Mouse (Mus musculus): Measurements from ENCODE around the gene Rbms3. TPM values are rescaled to one million over a fixed set of nuclear protein-coding genes. Genes with fewer than 3 reads are reported as not detected.

The Rbms3 gene
- total and polyA plus RNA-seq, 3 experiments, result 11.1 to 25.7 (median 24.9) TPM

- DNase-seq, result peak; percentile 75
Observed at GRCm38 (mm10) chr9:117252411-117252861, 377.3 kb downstream of the Rbms3 start.

DNA sequence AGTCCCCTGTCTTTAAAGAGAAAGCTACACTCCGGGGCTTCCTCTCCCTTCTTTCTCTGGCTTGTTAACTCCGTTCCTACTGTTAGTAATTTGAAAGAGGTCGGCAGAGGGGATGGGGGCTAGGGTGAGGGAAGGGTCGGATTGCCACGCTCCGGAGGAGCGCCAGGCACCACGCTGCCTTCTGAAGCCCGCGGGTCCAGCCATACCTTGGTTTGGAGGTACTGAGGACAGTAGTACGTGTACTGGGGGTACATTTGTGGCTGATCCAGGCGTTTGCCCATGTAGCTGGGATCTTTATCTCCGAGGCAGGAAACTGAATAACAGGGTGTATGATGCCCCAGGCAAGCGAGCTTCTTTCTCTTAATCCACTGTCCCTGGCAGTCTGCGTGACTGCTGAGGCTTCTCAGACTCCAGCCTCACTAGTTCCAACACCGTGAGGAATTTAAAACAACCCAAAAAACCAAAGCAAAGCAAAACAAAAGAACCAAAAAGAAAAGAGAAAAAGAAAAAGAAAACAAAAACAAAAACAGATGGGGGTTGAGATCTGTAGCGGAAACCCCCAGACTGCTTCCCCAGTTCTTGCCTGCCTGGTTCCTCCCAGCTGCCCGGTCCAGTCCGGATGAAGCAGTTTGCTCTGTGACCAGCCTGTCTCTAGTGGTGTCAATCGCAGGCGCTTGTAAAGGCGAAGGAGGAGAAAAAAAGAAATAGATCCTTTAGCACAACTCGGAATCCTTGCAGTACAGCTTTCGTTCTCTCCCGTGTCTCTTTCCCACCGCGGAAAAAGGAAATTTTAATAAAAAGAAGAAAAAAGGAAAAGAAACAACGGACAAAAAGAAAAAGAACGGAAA lies 378.0 kb downstream of the Rbms3 start:
- peak; percentile 57 for DNase-seq

GRCm38 (mm10) chr9:117250831-117251165 lies 378.9 kb downstream of the Rbms3 start:
- DNase-seq, result no peak

GRCm38 (mm10) chr9:117250036-117250830 lies 379.5 kb downstream of the Rbms3 start:
- peak; percentile 29 for DNase-seq

GRCm38 (mm10) chr9:117247311-117247980 lies 382.3 kb downstream of the Rbms3 start:
- peak; percentile 10 for DNase-seq

- DNase-seq, result no peak
Observed at GRCm38 (mm10) chr9:117246173-117246572, 383.5 kb downstream of the Rbms3 start.

DNA sequence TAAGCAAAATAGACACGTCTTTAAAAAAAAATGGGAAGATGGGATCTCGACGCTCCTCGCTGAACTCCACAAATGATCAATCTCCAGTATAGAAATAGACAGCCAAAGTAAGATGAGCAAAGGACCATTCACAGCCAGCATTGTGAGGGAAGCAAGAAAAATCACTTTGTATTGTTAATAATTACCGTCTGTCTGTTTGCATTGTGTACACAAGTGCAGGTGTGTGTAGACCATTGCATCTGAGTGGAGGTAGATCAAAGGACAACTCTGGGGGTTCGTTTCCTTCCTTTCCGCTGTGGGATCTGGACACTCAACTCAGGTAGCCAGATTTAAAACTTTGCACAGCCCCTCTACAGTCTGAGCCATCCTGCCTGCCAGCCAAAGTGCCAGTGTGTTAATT lies 386.3 kb downstream of the Rbms3 start:
- no peak for DNase-seq

DNA sequence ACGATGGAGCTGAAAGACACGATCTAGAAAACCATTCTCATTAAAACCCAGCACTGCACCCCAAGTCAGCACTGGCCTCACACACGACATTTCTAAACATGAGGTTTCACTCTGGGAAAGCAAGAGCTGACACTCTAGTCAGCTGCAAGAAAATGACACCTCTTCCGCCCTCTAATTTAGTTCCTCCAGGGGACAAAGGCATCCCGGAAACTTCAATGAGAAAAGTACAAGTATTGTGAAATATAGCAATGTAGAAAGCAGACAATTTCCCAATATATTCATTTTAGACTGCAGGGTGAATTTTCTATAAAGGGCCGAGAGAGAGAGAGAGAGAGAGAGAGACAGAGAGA lies 395.0 kb downstream of the Rbms3 start:
- DNase-seq, result no peak

DNA sequence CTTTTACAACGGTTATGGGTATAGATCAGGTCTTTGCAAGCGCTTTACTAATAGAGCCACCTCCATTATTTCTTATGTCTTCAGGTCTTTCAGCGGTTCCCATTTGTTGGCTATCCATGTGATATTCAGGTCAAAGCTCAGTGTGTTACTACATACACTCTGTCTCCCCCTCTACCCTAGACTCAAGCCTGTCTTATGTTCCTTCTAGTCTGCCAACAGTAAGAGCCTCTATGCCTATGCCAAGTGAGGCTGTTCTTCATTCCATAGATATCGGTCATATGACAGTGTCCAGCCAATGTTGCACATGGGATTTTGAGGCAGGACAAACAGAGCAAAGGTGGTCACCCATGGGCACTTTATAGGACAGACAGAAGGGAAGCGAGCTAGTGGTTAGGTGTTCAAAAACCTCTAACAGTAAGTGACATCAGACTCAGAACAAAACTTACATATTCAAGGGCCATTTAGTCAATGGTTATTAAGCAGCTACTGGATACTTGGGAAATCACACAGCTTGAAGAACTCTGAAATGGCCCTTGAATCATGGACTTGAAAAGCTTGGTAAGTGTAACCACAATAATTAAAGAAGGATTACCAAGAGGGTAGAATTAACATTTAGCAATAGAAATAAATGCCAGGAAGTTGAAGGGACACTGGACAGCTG lies 395.5 kb downstream of the Rbms3 start:
- DNase-seq, result no peak

DNA sequence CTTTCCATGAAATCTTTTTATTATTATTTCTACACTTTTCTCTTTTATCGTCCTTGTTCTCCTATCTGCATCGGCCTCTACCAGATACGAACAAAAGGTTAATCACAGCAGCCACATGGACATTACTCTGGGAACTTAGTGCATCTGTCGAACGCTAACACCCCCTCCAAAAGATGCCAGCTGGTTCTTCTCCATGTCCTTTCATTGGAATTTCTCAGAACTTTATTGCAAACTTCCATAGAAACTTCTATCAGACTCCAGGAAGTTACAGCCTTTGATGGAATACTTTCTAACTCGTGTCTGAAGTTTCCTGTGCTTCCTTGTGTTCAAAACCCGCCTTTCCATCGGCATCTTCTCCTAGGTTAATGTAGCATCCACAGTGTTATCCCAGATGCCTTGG lies 407.0 kb downstream of the Rbms3 start:
- no peak for DNase-seq

DNA sequence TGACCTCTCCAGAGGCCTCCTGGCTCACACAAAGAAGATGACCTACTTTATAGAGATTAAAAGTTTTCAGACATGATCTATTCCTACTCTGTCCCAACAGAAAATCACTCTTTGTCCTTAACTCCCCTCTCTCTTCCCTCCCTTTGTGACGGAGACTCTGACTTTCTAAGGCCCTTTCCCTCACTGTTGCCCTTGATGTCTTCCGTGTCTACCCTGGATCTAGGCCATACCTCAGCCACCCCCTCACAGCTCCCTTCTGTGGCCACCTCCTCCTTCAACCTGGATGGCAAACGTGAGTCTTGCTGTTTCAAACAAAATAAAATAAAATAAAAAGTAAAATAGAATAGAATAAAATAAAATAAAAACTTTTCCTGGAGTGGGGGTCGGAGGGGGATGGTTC lies 408.2 kb downstream of the Rbms3 start:
- DNase-seq, result peak; percentile 16

DNA sequence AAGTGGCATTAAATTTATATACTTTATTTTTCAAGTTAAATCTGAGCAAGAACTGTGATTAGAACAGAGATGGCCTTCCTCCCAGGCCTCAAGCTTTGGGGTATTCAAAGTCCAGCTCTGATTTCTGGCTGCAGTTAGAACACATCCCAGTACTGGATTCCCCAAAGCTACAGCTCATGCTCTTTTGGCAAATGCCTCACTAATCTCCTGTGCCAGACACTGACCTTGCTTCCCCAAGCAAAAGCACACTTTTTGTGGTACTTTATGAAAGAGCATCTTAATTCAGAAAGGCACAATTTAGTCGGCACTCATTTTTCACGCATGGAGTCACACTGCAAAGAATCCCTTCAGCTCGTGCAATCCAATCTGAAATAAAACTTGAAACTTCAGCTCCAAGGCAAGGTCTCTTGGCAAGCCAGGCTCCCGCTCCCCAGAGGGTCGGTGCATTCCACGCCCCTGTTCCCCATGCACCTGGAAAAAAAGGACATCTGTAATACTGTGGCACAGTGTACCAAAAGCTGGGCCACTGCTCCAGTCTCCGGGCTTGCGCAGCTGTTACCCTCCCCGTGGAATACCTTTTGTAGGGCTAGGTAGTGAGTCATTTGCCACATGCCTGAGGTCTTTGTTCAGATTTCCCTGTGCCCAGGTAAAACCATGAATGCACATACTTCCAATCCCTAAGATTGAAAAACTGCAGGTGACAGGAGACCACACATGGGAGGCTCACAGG lies 413.5 kb downstream of the Rbms3 start:
- peak; percentile 26 for DNase-seq

DNA sequence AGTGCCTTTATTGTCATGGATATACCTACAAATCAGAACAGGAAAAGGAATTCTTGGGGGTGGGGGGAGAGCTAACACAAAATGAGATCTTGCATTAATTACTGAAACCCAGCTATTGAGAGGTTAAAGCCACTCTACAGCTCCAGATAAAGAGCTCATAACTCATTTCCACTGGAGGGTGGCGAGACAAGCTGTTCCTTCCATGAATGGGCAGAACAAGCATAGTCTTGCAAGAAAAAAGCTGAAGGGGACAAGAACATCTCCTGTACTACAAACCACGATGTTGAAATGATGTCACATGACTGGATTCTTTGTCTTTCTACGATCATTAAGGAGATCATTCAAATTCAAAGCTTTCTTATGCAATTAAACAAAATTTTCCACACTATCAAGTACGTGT lies 417.7 kb downstream of the Rbms3 start:
- DNase-seq, result no peak

- no peak for DNase-seq
Observed at GRCm38 (mm10) chr9:117210344-117210743, 419.4 kb downstream of the Rbms3 start.

DNA sequence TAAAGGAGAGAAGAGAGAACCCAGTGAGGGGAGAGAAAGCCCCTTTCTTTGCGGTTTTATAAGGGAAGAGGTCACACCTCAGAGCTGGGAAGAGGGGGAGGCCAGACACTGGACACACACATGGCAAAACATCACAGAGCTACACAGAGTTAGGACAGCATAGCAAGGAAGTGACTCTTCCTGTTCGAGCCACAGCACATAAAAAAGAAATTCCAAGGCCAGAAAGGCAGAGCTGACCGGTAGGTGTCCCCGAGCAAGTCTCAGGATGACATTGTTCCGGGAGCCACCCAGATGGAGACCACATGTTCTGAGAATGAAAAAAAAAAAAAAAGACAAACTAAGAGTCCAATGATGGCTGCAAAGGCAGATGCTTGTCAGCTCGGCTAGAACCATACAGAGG lies 424.3 kb downstream of the Rbms3 start:
- DNase-seq, result peak; percentile 7

DNA sequence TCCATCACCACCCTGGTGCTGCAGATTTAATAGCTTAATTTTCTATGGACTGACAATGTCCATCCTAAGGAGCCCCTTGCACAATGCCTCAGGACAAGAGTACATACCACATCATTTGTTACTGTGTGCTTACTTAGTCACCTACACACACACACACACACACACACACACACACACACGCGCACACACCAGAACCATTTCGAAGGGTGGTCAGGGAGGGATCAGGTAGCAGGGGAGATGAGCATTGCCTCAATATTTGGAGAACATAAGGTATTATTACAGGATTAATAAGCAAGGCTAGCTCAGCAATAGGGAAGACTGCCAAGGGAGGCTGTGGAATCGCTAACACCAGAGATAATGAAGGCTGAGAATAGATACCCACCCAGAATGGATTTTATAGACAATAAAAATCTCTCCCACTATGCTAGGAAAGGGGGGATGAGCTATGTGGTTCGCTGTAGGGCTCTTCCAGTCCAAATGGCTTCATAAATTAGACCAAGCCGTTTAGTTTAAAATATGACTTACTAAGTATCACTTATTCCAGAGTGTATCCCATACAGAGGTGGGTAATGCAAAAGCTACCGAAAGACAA lies 429.6 kb downstream of the Rbms3 start:
- DNase-seq, result no peak

GRCm38 (mm10) chr9:117197531-117197930 lies 432.2 kb downstream of the Rbms3 start:
- no peak for DNase-seq

- peak; percentile 66 for DNase-seq
Observed at GRCm38 (mm10) chr9:117192565-117193540, 436.9 kb downstream of the Rbms3 start.

DNA sequence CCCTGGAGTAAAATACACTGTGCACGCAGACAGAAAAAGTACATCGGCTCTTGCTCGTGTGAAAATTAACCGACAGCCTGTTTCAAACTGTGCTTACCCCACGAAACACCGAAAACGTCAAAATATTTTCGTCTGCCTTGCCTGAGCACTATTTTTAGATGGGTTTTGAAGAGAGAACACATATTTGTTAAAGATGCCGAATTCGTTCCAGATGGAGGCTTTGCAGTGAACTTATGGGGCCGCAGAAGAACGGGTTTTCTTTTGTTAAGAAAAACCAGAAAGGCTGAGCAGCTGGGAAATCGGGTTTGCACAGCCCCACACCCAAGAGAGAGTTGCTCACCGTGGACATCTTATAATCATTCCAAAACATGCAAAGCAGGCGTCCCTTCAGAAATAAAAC lies 437.6 kb downstream of the Rbms3 start:
- DNase-seq, result no peak

GRCm38 (mm10) chr9:117188406-117188805 lies 441.3 kb downstream of the Rbms3 start:
- no peak for DNase-seq
